Mouse (Mus musculus): ENCODE results near the gene Cacna1b.

Cacna1b gene

GRCm38 (mm10) chr2:24763115-24763557, at the start of gene Cacna1b:
Cacna1b (minus strand) TSS chr2:24763152.
- DNase-seq (ENCODE audit: low spot score), result peak; percentile 80

GRCm38 (mm10) chr2:24809746-24810145, 46.8 kb upstream of the Cacna1b start:
- no peak for DNase-seq (ENCODE audit: low spot score)

- DNase-seq (ENCODE audit: low spot score), result no peak
Measured at GRCm38 (mm10) chr2:24807691-24808090, 44.7 kb upstream of the Cacna1b start.

GRCm38 (mm10) chr2:24807036-24807435, 44.1 kb upstream of the Cacna1b start:
- no peak for DNase-seq (ENCODE audit: low spot score)

- no peak for DNase-seq (ENCODE audit: low spot score)
Measured at GRCm38 (mm10) chr2:24806143-24806542, 43.2 kb upstream of the Cacna1b start.

- no peak for DNase-seq (ENCODE audit: low spot score)
Measured at GRCm38 (mm10) chr2:24805621-24806020, 42.7 kb upstream of the Cacna1b start.

GRCm38 (mm10) chr2:24796833-24797457, 34.0 kb upstream of the Cacna1b start:
- no peak for DNase-seq (ENCODE audit: low spot score)

GRCm38 (mm10) chr2:24787250-24787649, 24.3 kb upstream of the Cacna1b start:
- no peak for DNase-seq (ENCODE audit: low spot score)

GRCm38 (mm10) chr2:24781253-24781652, 18.3 kb upstream of the Cacna1b start:
- DNase-seq (ENCODE audit: low spot score), result no peak

GRCm38 (mm10) chr2:24776831-24777230, 13.9 kb upstream of the Cacna1b start:
- DNase-seq (ENCODE audit: low spot score), result no peak

- no peak for DNase-seq (ENCODE audit: low spot score)
Measured at GRCm38 (mm10) chr2:24775951-24776587, 13.1 kb upstream of the Cacna1b start.

GRCm38 (mm10) chr2:24774832-24775231, 11.9 kb upstream of the Cacna1b start:
- peak; percentile 12 for DNase-seq (ENCODE audit: low spot score)

- no peak for DNase-seq (ENCODE audit: low spot score)
Measured at GRCm38 (mm10) chr2:24770861-24771260, 7.9 kb upstream of the Cacna1b start.

GRCm38 (mm10) chr2:24762446-24762960, 449 bp downstream of the Cacna1b start:
- peak; percentile 26 for DNase-seq (ENCODE audit: low spot score)

- DNase-seq (ENCODE audit: low spot score), result peak; percentile 83
Measured at GRCm38 (mm10) chr2:24761923-24762445, 968 bp downstream of the Cacna1b start.

- DNase-seq (ENCODE audit: low spot score), result peak; percentile 76
Measured at GRCm38 (mm10) chr2:24755276-24755675, 7.7 kb downstream of the Cacna1b start.

GRCm38 (mm10) chr2:24752599-24752998, 10.4 kb downstream of the Cacna1b start:
- DNase-seq (ENCODE audit: low spot score), result no peak

GRCm38 (mm10) chr2:24750051-24750450, 12.9 kb downstream of the Cacna1b start:
- no peak for DNase-seq (ENCODE audit: low spot score)

GRCm38 (mm10) chr2:24747878-24748277, 15.1 kb downstream of the Cacna1b start:
- DNase-seq (ENCODE audit: low spot score), result no peak

GRCm38 (mm10) chr2:24739701-24740100, 23.3 kb downstream of the Cacna1b start:
- DNase-seq (ENCODE audit: low spot score), result no peak

GRCm38 (mm10) chr2:24733157-24733556, 29.8 kb downstream of the Cacna1b start:
- DNase-seq (ENCODE audit: low spot score), result no peak

GRCm38 (mm10) chr2:24725865-24726264, 37.1 kb downstream of the Cacna1b start:
- DNase-seq (ENCODE audit: low spot score), result no peak
